Mouse (Mus musculus): ENCODE results near the gene Crip2. TPM values are rescaled to one million over a fixed set of nuclear protein-coding genes. Genes with fewer than 3 reads are reported as not detected.

The Crip2 gene
- 100 to 1,000 TPM; 110 to 113 TPM for total RNA-seq (2021)

DNA sequence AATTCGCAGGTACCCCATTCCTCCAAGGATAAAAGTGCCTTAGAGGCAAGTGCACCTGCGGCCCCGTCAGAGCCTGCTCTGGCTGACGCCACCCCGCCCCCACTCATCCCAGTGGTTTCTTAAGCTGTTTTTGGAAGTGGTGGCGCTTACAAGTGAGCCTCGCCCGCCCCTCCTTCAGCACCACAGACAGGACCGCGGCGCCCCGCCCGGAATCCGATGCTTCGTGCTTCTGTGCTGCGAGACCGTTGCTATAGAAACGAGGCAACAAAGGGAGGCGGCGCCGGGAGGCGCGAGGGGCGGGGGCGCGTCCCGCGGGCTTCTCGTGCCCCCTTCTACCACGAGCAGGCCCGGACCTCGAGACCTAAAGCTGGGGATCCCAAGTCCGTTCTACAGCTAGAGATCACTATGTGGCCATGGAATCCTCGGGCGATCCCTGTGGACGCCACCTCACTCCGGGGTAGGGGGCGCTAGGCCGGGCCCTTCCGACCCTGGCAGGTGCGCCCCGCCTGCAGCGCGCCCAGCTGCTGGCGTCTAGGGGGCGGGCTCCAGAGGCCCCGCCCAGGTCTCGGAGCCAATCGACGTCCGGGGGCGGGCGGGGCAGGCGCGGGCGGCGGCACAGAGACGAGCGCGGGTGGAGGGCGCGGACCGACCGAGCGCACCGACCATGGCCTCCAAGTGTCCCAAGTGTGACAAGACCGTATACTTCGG is at the start of gene Crip2:
Crip2 (plus strand) TSS at position 329 of the 708 bp plus-strand sequence.
- DNase-seq (ENCODE audit: extremely low spot score in 1 of 2, low spot score in 1 of 2), result peak; percentile 74 to 94

DNA sequence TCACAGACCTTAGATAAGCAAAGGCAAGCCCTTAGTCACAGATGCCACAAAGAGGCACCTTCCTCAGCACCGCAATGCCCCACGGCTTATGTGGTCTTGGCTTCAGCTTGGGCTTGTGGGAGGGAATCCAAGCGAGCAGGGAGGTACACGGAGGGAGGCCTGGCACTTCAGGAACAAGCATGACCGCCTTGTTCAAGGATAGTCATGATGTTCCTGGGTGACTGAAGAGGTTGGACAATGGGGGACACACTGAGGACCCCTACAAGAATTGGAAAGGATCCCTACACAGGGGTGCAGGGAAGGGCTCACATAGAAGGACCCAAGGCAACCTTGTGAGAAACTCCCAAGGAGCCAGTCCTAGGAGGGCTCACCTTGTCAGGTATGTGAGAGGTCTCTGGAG is 43.0 kb upstream of the Crip2 start:
- DNase-seq (ENCODE audit: extremely low spot score in 1 of 2, low spot score in 1 of 2), result no peak

- DNase-seq (ENCODE audit: extremely low spot score in 1 of 2, low spot score in 1 of 2), result peak; percentile 41 to 56
Observed at GRCm38 (mm10) chr12:113097749-113098281, 42.2 kb upstream of the Crip2 start, which contains the start of gene Mta1. Mta1 (plus strand) TSS chr12:113098278.

- no peak for DNase-seq (ENCODE audit: extremely low spot score in 1 of 2, low spot score in 1 of 2)
Observed at GRCm38 (mm10) chr12:113098530-113099151, 41.4 kb upstream of the Crip2 start.

GRCm38 (mm10) chr12:113099470-113100237 is 40.4 kb upstream of the Crip2 start:
- DNase-seq (ENCODE audit: extremely low spot score in 1 of 2, low spot score in 1 of 2), result no peak

DNA sequence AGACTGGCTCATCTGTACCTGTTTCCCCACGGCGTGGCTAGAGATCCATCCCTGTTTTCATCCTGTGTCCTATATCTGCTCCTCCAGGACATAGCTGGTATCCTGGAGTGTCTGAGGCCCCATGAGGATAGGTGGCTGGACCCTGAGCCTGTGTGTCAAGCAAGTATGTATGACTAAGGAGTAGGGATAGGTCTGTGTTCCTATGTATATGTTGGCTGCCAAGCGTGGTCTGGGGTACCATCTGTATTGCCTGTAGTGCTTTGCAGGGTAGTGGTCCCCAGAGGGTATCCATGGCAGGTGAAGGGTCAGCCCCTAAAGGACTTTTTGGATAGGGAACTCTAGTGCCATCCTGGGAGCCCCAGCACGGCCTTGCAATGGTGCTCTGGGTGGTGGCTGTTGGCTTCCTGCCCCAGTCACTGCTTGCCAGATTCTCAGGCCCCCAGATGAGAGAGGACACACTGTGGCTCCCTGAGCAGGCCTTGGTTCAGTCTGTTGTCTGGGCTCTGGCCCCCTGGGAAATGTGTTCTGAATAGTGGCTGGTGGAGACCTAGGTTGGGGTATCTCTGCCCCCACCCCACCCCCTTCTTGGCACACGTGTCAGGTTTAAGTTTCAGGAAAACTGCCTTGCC is 39.5 kb upstream of the Crip2 start:
- DNase-seq (ENCODE audit: extremely low spot score in 1 of 2, low spot score in 1 of 2), result no peak

GRCm38 (mm10) chr12:113101251-113101960 is 38.6 kb upstream of the Crip2 start:
- DNase-seq (ENCODE audit: extremely low spot score in 1 of 2, low spot score in 1 of 2), result no peak

- DNase-seq (ENCODE audit: extremely low spot score in 1 of 2, low spot score in 1 of 2), result peak in 1 of 2 experiments; percentile 54
Observed at GRCm38 (mm10) chr12:113102461-113102860, 37.6 kb upstream of the Crip2 start.

DNA sequence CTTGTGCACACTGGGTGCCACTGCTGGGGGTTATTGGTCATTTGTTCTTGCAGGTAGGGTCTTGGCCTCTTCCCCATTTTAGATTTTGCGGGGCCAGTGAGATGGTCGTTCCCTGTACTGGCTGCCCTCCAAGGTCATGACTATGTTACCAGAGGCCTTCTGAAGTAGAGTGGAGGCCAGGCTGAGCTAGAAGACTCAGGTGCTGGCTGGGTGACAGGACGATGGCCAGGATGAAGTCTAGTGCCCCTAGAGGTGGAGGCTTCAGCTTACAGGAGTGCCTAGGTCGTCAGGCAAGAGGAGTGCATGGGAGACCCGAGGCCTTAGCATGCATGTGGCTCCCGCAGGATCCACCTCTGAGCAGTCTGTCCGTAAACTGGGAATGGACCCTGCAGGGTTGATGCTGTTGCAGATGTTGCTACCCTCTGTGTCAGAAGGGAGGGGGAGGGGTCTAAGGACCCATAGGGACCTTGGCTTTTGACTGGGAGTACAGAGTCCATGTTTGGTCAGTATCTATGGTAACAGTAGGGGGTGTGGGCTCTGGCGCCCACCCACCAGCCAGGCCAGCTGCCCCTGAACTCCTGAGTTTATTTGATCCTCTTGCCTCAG is 36.1 kb upstream of the Crip2 start:
- no peak for DNase-seq (ENCODE audit: extremely low spot score in 1 of 2, low spot score in 1 of 2)

- no peak for DNase-seq (ENCODE audit: extremely low spot score in 1 of 2, low spot score in 1 of 2)
Observed at GRCm38 (mm10) chr12:113106386-113106785, 33.6 kb upstream of the Crip2 start.

DNA sequence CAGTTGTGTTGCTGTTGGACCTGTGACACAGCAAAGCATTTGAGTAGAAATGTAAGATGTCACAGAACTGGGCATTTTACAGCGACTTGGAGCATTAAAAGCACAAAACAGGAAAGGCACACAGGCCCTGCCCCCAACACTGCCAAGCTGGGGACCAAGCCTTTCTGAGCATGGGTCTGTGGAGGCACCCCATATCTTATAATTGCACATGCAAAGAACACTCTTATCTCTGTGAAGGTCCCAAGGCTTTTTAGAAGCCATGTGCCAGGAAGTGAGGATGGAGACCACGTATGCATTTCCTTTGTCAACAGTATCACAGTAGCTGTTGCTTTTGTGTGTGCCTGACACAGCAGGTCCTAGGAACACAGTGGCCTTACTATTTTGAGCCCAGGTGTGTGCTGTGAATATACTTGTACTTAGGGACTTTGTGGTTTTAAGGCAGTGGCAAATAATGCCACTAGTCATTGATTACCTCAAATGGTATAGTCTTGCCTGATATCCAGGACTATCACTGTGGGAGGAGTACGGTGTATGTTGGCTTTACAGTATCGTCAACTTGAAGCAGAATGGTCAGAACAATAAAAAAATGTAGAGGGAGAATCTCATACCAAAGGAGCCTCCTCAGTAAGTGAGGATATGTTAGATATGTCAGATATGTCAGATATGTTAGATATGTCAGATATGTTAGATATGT is 32.5 kb upstream of the Crip2 start:
- DNase-seq (ENCODE audit: extremely low spot score in 1 of 2, low spot score in 1 of 2), result no peak

DNA sequence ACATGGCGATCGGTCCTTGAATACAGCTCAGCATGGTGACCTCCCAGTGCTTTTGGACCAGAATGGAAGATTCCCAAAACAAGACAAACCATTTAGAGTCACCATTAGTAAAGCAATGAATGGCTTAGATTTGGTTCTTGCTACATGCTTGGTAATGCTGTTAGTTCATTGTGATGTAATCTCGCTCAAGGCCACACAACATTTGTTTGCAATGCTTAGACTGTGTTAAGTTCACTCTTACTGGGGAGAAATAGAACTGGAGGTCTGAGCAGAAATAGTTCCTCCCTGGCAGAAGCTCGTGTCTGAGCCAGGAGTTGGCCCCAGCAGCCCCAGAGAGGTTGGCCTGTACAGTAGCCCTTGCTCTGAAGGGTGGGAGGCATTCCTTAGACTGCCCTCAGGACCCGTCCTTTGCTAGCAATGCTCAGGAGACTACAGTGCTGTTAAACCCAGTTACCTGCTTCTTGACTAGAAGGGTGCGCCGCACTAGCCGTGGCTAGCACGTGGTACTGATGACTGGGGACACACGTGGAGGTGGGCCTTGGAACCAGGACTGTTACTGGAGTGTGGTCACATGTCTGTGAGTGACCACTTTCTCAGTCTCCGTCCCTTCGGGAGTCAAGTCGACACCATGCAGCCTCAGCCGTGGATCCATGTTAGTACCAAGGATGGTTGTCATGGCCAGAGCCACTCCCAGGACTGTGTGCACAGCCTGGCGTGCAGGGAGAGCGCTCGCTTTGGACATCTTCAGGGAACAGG is 31.3 kb upstream of the Crip2 start:
- DNase-seq (ENCODE audit: extremely low spot score in 1 of 2, low spot score in 1 of 2), result no peak

GRCm38 (mm10) chr12:113109801-113110200 is 30.2 kb upstream of the Crip2 start:
- DNase-seq (ENCODE audit: extremely low spot score in 1 of 2, low spot score in 1 of 2), result no peak

DNA sequence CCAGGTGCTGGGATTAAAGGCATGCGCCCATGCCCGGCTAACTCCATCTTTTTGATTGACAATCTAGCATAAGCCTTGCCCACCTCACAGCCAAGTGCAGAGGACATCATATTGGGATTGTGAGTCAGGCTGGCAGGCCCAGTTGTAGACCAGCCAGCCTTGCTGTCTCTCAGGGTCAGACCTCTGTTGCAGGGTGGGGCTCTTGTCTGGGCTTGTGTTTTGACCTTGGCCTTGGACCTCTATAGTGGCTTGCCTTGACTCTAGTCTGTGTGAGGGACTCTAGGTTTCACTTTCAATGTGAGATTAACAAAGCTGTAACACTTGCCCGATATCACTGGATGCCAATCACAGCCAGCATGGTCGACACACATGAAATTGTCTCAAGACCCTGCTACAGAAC is 25.9 kb upstream of the Crip2 start:
- no peak for DNase-seq (ENCODE audit: extremely low spot score in 1 of 2, low spot score in 1 of 2)

GRCm38 (mm10) chr12:113114856-113115538 is 25.0 kb upstream of the Crip2 start:
- DNase-seq (ENCODE audit: extremely low spot score in 1 of 2, low spot score in 1 of 2), result no peak

DNA sequence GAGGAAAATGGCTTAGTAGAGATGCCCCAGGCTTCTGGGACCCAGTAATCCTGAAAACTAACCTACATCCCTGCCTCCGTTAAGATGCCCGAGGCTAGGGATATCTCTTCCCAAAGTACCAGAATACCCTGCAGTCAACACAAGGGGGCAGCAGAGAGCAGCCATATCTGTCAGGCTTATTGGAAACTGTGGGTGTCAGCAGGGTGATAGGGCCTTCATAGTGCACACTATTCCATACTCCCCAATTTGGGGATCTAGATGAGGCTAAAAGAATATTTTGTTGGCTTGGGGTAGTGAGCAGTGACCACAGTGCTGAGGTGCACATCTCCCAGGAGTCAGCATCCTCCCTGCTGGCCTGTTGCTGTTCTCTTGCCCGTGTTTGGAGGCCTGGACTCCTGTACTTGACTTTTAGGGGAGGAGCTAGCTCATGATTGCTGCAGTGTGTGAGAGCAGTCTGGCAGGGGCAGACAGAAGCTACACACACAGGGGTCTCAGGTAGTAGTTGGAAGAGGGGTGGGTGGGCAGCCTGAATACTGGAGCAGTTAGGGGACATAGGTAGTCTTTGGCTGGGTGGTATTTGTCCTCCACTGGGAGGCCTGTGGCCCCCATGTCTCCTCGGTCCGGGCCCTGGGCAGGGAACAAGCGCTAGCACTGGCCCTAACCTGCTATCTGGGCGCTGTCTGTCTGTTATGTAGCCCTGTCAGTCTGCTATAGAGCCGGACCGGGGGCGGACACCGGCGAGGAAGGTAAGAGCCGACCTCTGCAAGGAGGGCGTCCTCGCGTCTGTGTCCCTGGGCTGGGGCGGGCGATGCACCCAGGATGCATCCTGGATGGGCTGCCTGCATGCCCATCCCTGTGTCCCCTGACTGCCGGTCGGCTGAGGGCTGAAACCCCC is 20.3 kb upstream of the Crip2 start:
- peak; percentile 79 to 95 for DNase-seq (ENCODE audit: extremely low spot score in 1 of 2, low spot score in 1 of 2)

DNA sequence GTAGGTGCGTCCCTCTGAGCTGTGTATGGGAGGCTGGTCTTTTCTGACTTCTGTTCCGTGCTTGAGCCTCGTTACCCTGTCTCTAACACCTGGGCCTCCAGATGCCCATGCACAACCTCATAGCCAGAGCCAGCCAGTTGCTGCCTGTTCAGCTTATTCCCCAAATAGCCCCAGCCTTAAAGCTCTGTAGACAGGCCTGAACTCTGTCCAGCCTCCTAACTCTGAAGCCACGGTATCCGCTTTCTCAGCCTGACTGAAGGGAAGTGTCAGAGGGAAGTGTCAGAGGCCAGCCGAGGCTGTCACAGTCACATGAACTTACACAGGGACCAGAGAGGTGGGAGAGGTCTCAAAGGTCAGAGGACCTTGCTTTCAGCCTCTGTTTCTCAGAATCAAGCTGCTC is 15.3 kb upstream of the Crip2 start:
- DNase-seq (ENCODE audit: extremely low spot score in 1 of 2, low spot score in 1 of 2), result no peak

Measured in layer of hippocampus, postnatal 25 days (tissue).